Mouse (Mus musculus): ENCODE measurements around the gene Olfr709-ps1. TPM values are rescaled to one million over a fixed set of nuclear protein-coding genes. Genes with fewer than 3 reads are reported as not detected.

Gene Olfr709-ps1
- polyA plus RNA-seq, 1 experiment from 2014 or later, result not detected

Other genes with a start within 250 kb of the Olfr709-ps1 start
- not detected in 2 replicates for gene Olfr694, start 240.4 kb downstream of the Olfr709-ps1 start, polyA plus RNA-seq (2014; fragmentation: Nextera tagmentation; extraction: Ambion mirVana)
- gene Olfr695, start 215.8 kb downstream of the Olfr709-ps1 start, polyA plus RNA-seq (2014; fragmentation: Nextera tagmentation; extraction: Ambion mirVana), result not detected in 2 replicates
- gene Olfr697, start 189.8 kb downstream of the Olfr709-ps1 start, polyA plus RNA-seq (2014; fragmentation: Nextera tagmentation; extraction: Ambion mirVana), result not detected in 2 replicates
- not detected in 2 replicates for gene Olfr698, start 176.8 kb downstream of the Olfr709-ps1 start, polyA plus RNA-seq (2014; fragmentation: Nextera tagmentation; extraction: Ambion mirVana)
- gene Olfr699, start 139.0 kb downstream of the Olfr709-ps1 start, polyA plus RNA-seq (2014; fragmentation: Nextera tagmentation; extraction: Ambion mirVana), result not detected in 2 replicates
- gene Olfr700, start 123.4 kb downstream of the Olfr709-ps1 start, polyA plus RNA-seq (2014; fragmentation: Nextera tagmentation; extraction: Ambion mirVana), result not detected in 2 replicates
- gene Olfr701, start 118.1 kb downstream of the Olfr709-ps1 start, polyA plus RNA-seq (2014; fragmentation: Nextera tagmentation; extraction: Ambion mirVana), result not detected in 2 replicates
- gene Olfr702, start 98.3 kb downstream of the Olfr709-ps1 start, polyA plus RNA-seq (2014; fragmentation: Nextera tagmentation; extraction: Ambion mirVana), result not detected in 2 replicates
- gene Olfr703, start 88.9 kb downstream of the Olfr709-ps1 start, polyA plus RNA-seq (2014; fragmentation: Nextera tagmentation; extraction: Ambion mirVana), result not detected in 2 replicates
- not detected in 2 replicates for gene Olfr704, start 69.0 kb downstream of the Olfr709-ps1 start, polyA plus RNA-seq (2014; fragmentation: Nextera tagmentation; extraction: Ambion mirVana)
- not detected in 2 replicates for gene Olfr705, start 55.3 kb downstream of the Olfr709-ps1 start, polyA plus RNA-seq (2014; fragmentation: Nextera tagmentation; extraction: Ambion mirVana)
- not detected in 2 replicates for gene Olfr706, start 44.1 kb downstream of the Olfr709-ps1 start, polyA plus RNA-seq (2014; fragmentation: Nextera tagmentation; extraction: Ambion mirVana)
- not detected in 2 replicates for gene Olfr707, start 31.0 kb downstream of the Olfr709-ps1 start, polyA plus RNA-seq (2014; fragmentation: Nextera tagmentation; extraction: Ambion mirVana)
- not detected in 2 replicates for gene Olfr1532-ps1, start 24.2 kb downstream of the Olfr709-ps1 start, polyA plus RNA-seq (2014; fragmentation: Nextera tagmentation; extraction: Ambion mirVana)
- not detected in 2 replicates for gene Olfr710, start 16.1 kb upstream of the Olfr709-ps1 start, polyA plus RNA-seq (2014; fragmentation: Nextera tagmentation; extraction: Ambion mirVana)
- gene Olfr6, start 31.7 kb upstream of the Olfr709-ps1 start, polyA plus RNA-seq (2014; fragmentation: Nextera tagmentation; extraction: Ambion mirVana), result not detected in 2 replicates
- gene Olfr711, start 43.2 kb upstream of the Olfr709-ps1 start, polyA plus RNA-seq (2014; fragmentation: Nextera tagmentation; extraction: Ambion mirVana), result not detected in 2 replicates
- not detected in 2 replicates for gene Olfr2, start 73.9 kb upstream of the Olfr709-ps1 start, polyA plus RNA-seq (2014; fragmentation: Nextera tagmentation; extraction: Ambion mirVana)
- not detected in 2 replicates for gene Olfr713, start 99.0 kb upstream of the Olfr709-ps1 start, polyA plus RNA-seq (2014; fragmentation: Nextera tagmentation; extraction: Ambion mirVana)
- gene Olfr714, start 138.8 kb upstream of the Olfr709-ps1 start, polyA plus RNA-seq (2014; fragmentation: Nextera tagmentation; extraction: Ambion mirVana), result not detected in 2 replicates
- not detected in 2 replicates for gene Olfr17, start 161.0 kb upstream of the Olfr709-ps1 start, polyA plus RNA-seq (2014; fragmentation: Nextera tagmentation; extraction: Ambion mirVana)
- not detected in 2 replicates for gene Olfr715b, start 178.2 kb upstream of the Olfr709-ps1 start, polyA plus RNA-seq (2014; fragmentation: Nextera tagmentation; extraction: Ambion mirVana)
- gene Olfr715, start 198.9 kb upstream of the Olfr709-ps1 start, polyA plus RNA-seq (2014; fragmentation: Nextera tagmentation; extraction: Ambion mirVana), result not detected in 2 replicates
- not detected in 2 replicates for gene Olfr716, start 206.1 kb upstream of the Olfr709-ps1 start, polyA plus RNA-seq (2014; fragmentation: Nextera tagmentation; extraction: Ambion mirVana)
- gene Nlrp14, start 234.8 kb upstream of the Olfr709-ps1 start, polyA plus RNA-seq (2014; fragmentation: Nextera tagmentation; extraction: Ambion mirVana), result not detected in 2 replicates

Data from hindbrain, embryonic 14.5 days (tissue).